Mouse (Mus musculus): ENCODE data around the gene Mras.

Mras gene

DNA sequence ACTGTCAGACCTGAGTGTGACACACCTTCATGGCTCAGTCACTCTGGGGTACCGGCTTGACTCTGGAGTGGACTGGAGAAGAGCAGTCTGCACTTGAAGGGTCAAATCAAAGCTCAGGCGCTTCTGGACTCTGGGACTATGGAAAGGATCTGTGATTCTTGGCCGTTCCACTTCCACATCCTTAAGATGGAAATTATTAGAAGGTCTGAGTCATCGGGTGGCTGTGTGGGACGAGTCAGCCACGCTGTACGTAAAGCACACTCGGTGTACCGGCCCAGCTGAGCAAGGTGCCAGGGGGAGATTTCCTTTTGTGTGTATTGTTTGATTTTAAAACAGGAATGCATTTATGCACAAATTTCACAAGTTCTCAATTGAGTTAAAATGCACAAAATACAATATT lies 75.2 kb downstream of the Mras start:
- no peak for DNase-seq (ENCODE audit: extremely low read depth, low read depth)

DNA sequence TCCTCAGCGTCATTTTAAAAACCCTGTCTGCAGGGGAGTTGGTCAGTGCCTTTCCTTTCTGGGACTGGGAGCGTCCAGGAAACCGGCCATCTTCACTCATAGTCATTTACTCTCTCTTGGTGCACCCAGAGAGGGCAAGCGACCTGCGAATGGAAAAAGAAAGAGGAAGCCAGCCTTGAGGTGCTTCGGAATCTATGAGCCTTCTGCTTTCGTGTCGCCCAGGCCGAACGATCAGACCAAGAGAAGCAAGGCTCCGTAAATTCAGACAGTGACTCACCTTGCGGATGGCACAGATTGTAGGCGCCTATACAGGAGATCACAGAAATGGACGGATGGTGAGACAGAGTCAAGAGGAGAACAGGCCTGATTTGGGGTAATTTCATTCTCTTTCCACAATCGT lies 78.2 kb downstream of the Mras start:
- DNase-seq (ENCODE audit: extremely low read depth, low read depth), result no peak

DNA sequence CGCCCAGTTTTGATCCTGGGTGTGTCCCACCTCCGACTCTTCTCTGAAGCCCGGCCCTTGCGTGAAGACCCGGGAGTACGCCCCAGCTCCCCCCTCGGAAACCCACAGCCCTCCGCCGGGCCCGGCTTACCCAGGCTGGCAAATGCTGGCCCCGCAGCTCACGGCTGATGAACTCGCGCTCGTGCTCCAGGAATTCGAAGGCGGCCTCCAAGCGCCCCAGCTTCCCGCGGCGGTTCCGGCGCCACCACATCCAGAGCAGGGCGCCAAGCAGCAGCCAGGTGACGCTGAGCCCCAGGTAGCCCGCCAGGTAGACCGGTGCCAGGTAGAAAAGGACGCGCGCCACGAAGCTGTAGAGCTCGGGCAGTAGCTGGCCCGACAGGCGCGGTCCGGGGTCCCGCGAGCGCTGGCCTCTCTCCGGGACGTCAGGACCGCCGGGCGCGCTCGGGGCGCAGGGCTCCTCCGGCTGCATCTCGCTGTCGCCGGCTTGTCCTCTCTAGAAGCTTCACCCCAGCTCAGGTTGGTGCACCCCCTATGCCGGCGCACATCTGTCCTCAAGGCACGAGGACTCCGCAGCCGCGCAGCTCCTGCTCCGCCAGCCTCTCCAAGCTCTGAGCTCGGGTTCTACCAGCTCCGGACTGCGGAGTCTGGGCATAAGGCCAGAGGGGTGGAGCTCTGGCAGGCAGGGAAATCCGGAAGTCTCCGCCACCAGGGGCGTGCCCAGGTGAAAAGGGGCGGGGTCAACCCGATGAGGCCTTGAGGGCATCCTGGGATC lies 79.1 kb downstream of the Mras start, which contains the start of gene Esyt3:
Gene Esyt3, minus strand, starts transcription at position 637 of the 772 bp plus-strand sequence.
- no peak for DNase-seq (ENCODE audit: extremely low read depth, low read depth)

DNA sequence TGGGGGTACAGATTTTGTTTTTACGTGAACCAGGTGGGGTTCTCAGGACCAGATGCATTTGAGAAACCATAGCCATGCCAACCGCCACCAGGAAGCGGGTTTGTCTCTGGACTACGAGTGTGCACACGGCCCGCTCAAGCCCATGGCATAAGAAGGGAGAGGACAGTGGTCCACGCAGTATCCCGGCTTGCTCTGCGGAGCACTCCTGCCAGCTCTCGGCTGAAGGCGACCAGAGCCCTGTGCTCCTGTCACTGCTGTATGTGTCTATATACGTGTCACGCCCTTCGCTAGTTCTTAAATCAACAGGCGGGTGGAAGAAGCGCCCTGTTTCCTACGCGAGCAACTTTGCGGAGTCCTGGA lies 79.6 kb downstream of the Mras start:
- DNase-seq (ENCODE audit: extremely low read depth, low read depth), result no peak

DNA sequence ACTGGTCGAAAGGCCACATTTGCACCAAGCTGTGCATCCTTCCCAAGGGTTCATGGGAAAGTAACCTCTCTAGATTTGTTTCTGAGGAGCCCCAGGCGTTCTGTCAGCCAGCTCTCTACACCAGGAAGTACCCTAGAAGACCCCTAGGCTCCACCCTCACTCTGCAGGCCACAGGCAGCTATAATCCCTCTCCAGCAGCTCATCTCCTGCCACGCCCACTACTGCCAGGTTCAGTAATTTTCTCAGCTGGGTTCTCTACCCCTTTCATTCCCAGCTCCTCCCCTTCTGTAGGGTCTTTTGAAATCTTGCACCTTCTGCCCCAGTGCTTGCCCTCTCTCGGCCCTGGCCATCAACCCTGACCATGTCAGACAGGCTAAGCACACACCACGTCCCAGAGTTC lies 81.2 kb downstream of the Mras start:
- DNase-seq (ENCODE audit: extremely low read depth, low read depth), result no peak

DNA sequence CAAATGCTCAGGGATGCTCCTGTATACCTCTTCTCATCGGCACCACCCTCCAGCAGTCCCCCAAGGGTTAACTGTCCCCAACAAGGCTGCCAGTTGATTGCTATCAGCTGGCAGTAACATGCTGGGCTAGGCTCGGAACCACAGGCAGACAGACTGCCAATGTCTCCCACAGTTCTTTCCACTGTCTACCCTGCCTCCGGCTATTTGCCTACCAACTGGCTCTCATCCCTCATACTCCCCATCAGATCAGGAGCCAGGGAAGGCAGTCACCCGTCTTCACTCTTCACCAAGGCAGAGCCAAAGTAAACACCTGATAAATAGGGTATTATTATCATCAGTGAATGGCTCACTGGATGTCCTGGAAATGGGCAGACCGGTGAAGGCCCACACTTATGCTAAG lies 82.4 kb downstream of the Mras start:
- DNase-seq (ENCODE audit: extremely low read depth, low read depth), result no peak

DNA sequence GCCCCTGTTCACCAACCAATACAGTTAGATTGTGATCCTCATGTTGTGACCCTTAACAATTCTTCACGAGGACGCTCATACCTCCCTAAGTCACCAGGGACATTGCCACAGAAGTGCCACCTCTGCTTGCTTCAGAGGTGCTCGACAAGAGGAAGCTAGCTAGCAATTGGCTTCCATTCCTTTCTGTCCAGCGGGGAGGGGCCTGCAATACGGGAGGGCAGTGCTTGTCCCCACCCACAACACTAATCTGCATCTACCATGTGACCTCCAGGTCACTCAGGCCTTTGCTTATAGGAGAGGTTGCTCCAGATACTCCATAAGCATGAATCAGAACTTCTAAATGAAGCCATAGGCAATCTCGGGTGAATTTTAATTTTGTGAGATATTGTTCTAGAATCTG lies 83.8 kb downstream of the Mras start:
- DNase-seq (ENCODE audit: extremely low read depth, low read depth), result no peak

DNA sequence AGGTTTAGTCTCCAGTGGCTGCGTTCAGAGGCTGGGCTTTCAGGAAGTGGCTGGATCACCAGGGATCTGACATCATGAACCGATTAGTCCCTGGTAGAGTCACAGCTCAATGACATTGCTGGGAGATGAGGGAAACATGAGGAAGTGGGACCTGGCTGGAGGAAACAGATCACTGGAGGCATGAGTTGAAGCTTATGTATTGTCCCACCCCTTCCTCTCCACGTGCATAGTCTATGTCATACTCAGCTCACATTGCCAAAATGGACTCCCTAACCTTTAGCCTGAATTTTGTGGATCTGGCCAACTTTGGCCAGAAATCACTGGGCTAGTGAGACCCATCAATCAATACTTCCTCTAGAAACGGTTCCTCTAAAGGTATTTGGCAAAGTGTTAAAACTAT lies 84.2 kb downstream of the Mras start:
- peak; percentile 13 for DNase-seq (ENCODE audit: extremely low read depth, low read depth)

DNA sequence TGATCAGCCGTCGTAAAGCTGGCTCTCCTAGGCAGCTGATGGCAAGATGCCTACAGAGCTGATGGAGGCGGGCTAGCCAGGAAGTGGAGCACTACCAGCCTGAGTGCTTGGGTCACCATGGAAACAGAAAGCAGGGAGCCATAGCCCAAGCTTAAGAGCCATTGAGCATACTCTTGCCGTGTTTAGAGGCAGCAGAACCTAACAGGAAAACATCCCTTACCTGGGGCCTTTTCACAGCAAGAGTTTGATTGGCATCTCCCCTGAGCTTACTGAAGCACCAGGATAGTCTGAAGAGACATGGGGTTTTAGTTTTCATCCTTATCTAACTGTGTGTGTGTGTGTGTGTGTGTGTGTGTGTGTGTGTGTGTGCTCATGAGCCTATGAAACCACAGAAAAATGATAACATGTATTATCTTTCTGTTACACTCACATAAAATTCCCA lies 91.8 kb downstream of the Mras start:
- DNase-seq (ENCODE audit: extremely low read depth, low read depth), result peak; percentile 36

DNA sequence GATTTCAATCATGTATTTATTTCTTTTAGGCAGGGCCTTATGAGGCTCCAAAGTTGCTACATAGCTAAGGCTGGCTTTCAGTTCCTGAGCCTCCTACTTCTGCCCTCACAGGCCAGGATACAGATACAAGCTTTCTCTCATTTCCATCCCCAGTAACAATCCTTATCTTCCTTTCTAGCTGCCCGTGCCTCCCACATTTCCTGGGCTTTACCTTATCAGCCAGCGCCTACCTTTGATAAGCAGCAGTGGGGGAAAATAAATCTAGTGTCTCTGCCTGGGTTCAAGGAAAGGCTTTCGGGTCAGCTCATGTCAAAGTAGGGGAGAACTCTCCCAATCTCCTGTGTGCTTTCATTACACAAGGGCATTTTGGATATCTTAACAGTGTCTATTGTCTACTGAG lies 95.6 kb downstream of the Mras start:
- DNase-seq (ENCODE audit: extremely low read depth, low read depth), result no peak

DNA sequence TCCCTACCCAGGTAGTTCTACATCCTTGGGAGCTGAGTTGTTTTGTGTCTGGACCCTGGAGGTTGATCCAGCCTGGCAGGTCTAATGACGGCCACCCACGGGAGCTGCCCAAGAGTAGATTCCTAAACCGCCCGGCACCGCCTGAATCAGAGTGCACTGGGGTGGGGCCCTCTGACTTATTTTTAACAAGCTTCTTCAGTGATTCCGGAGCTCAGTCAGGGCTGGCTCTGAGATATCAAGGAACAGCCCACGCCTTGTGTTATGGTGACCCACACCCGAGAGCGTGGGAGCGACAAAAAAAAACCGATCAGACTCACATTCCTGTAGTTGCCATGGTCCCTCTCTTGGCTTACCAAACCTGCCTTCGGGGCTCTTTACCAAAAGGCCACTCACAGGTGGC lies 97.1 kb downstream of the Mras start:
- DNase-seq (ENCODE audit: extremely low read depth, low read depth), result no peak

DNA sequence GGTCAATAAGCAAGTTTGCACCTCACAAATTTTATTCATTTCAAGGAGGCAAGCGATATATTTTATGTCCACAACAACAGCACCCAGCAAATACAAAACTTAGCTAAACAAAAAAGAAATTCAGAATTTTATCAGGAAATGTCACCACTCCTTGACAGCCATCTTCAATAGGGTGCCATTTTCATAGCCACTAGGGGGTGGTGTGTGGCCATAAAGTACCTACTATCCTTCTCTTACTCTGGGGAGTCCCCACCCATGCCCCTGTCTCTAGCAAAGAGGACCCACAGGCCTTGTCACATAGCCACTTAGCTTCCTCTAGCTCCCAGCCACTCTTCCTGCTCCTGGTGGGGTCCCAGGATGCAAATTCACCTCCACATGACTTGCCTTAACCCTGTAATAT lies 98.0 kb downstream of the Mras start:
- no peak for DNase-seq (ENCODE audit: extremely low read depth, low read depth)

DNA sequence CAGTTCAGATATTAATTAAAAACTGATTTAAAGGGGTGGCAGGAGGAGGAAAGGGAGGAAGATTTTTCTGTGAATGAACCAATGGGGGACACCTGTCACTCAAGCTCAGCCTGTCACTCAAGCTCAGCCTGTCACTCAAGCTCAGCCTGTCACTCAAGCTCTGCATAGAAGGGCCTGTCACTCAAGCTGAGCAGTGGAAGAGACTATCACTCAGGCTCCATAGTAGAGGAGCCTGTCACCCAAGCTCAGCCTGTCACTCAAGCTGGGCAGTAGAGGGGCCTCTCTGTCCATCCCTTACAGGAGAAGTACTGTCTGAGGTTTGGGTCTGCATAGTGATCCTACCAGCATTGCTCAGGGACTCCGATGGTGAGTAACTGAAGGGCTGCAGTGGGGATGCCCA lies 98.9 kb downstream of the Mras start:
- no peak for DNase-seq (ENCODE audit: extremely low read depth, low read depth)

DNA sequence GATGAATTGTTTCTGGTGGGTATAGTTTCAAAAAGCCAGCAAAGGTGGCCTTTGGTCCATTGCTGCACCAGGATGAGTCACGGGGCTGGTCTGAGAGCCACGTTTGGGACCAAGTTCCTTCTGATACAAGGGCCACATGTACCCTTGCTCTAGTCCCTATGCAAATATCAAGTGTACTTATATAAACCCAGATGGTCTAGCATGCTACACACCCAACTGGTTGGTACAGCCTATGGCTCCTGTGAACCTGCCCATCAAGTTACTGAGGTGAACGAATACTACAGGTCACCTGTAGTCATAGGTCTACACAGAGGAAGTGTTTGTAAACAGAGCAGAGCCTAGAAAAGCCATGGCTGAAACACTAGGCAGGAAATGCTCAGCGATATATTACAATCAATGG lies 100.6 kb downstream of the Mras start:
- no peak for DNase-seq (ENCODE audit: extremely low read depth, low read depth)
